Mouse (Mus musculus) cerebellum, postnatal 4 days (tissue): Measurements from ENCODE around the gene Pir.
A peak's percentile ranks its signal among the peaks of the same experiment; 100 is the strongest.

Experiments used
- DNase-seq, 2 experiments: peaks; one replicate each; pipeline ENCODE4 v3.0.0; 2022; ENCODE audit warnings: low spot score in 2 of 2, mixed read lengths in 1 of 2

The Pir gene

DNA sequence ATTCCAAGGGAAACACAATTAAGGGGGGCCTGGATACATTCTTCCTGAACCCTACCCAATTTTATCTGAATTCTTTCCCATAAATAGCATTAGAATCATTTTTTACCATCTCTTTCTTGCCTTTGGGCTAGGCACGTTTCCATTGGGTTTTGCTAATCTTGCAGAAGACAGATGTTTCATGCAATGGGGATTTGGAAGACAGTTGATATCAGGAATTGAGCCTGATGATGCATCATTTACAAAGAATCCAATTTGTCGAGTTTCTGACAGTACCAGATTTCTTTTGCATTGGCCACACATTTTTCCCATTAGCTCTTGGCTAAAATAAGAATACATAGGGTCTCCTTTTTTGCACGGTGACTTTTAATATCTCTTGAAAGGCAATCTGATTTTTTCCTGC is 61.6 kb downstream of the Pir start:
- DNase-seq: no peak

DNA sequence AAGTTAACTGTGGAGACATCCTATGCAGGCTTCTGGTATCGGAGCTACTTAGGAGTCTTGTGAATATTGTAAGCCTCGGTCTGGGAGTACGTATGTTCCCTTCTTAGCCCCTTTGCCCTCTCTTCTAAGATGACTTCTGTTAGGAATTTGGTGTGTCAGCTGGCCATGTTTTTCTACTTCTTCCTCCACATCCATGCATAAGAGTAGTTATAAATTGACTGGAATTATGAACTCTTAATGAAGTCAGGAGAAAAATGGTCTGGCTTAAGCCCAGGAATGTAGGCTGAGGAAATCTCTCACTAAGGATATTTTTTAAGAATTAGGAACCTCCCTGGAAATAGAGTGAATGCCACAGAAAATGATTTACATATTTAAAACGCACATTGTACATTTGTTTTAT is 69.4 kb downstream of the Pir start:
- no peak for DNase-seq

DNA sequence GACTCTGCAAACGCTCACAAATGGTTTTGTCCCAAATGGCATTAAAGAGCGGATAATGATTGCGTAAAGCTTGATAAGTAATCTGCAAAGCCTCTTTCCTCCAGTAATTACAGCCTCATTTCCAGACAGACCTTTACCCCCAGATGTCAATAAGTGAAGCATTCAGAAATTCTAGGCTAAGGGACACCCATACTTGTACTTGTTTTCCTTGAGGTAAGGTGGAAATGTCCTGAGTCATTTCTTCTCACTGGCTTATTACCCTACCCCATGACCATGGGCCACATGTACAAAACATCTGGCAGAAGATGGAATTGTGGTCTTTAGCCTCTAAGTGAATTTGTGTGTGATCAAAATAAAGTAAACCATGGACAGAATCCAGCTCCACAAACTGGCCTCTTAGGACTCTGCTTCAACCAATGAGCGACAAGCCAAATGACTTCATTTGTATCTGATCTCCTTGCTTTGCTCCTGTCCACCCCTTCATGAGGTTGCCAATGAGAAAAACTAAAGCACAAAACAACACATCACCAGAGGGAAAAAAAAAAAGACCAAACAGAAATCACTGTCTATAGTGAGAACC is 76.3 kb downstream of the Pir start:
- DNase-seq: no peak

DNA sequence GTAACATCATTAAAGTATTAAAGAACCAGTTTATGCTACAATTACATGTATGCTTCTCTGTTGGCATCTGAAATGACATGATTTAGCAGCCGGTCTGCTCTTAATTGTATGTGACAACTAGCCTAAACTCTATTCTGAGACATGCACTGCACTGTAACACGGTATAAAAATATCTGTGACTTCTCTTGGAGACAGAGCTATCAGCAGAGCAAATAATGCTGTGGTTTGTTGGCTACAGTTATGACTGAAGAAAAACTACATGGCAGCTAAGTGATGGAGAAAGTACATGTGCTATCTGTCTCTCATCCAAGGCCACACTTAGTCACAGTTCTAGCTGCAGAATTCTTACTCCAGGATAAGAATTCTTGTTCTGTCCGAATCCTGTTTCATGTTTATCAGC is 79.8 kb downstream of the Pir start:
- no peak for DNase-seq

DNA sequence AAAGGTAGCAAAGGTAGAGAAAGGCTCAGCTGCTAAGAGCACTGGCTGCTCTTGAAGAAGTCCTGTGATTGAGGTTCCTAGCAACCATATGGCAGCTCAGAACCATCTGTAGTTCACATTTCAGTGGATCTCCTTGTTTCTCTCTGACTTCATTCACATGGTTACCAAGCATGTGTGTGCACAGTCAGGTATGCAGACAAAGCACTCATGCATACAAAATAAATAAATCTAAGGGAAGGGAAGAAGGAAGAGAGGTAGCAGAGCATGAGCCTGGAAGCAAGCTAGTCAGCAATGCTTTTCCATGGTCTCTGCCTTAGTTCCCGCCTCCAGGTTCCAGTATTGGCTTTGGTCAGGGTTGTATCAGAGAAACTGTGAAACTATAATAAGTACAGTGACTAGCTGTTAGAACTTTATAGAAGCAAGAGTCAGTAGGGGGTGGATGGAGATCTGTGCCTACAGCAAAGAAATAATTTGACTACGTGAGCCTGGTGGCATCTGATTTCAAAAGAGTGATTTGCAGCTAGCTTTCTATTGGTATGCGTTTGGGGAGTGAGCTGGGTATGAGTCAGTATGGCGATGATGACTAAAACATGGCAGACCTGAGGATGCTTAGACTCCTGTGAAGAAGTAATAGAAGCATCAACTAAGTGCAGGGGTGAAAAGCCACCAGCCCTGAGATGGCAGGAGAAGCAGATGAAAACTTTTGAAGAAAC is 96.1 kb downstream of the Pir start:
- no peak for DNase-seq

DNA sequence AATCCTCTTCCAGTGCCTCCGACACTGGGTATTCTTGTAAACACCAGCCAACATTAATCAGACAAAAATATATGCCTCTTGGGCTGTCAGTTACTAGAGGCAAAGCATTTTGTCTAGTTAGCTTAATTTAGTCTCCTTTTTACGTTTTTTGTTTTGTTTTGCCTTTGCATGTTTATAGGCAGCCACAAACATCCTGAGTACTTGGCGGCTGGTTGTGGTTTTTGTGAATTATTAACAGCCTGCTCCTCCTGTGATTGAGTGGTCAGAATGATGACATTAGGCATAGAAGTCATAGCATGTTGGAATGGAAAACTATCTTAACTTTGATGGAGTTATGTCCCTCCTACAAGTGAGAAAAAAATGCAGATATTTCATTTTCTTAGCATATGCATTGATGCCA is 101.4 kb downstream of the Pir start:
- no peak for DNase-seq

DNA sequence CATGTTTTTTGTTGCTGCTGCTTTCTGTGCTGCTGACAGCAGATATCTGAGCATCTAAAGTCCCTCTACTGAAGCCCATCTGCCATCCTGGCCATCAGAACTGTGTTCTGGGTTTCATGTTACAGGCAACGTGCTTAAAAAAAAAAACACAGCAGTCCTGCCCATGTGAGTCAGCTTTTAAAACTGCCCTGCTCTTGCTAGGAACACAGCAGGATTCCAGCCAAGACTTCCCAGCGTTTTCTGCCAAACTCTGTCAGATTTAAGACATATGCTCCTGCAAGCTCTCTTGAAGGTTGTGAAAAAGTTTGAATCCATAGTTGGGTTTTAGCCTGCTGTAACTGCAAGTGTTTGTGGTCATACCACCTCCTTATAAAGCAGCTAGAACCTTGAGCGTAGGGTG is 103.9 kb downstream of the Pir start, which contains the start of gene Vegfd:
Gene Vegfd (plus strand): TSS at position 298 of the 400 bp plus-strand sequence.
- no peak for DNase-seq

DNA sequence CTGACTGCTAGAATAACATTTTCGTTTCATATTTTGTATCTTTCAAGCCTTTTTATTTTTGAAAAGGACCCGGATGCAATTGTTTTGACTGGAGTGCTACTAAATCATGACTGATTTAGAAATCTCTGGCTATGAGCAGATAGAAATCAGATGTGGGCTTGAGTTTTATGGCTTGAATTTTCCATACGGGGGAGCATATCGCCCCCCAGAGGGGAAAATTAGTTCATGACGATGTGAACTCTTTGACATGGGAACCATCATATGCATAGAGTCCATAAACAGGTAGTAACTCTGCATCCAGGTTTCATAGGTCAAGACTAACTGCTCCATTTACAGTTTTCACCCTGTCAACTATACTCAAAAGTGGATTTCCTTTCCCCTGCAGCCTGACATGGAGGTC is 105.4 kb downstream of the Pir start:
- no peak for DNase-seq

DNA sequence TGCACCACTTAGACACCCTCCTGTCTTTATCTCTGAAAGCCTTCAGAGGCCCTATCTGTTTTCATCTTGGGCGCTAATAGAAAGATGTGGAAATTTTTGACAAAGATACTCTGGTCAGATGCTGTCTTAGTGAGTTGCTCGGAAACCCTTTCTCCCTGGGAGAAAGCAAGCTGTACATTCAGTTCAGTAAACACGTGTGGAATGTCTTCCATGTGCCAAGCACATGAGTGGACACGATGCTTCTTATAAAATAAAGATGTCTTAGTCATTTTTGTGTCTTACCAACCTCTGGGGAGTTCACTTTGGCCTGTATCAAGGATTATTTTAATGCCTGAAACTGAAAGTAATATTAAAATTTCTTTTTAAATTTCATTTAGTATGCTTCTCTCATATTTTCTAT is 110.5 kb downstream of the Pir start:
- DNase-seq: no peak

DNA sequence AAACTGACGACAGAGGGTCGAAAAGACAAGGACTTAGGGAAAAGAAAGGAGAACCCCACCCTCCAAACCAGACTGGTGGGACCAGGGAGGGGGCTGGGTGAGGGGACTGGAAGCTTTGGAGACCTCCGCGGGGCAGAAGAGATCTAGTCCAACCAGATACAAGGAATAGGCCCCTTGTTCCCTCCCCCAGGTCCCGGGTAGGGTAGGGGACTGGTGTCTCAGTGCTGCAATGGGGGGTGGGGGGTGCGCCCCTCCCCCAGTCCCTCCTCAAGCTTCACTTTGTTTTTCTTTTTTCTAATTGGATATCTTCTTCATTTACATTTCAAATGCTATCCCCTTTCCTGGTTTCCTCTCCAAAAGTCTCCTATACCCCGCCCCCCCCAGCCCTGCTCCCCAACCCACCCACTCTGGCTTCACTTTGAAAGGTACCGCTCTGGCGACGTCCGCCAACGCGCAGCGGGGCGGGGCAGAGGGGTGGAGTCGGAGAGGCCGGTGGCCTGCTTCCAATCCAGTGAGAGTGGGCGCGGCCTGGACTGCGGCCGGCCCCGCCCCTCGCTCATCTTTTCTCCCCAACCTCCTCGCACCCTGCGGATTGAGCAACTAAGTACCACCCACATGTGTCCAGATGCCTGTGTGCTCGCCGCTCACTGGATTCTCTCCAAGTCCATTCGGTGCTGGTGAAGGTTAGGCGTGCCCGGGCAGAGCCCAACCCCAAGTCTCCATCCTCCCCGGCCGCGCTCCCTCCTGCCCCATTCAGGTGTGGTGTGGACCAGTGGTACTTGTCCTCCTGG is 112.6 kb downstream of the Pir start:
- peak; percentile 43 to 67 for DNase-seq

DNA sequence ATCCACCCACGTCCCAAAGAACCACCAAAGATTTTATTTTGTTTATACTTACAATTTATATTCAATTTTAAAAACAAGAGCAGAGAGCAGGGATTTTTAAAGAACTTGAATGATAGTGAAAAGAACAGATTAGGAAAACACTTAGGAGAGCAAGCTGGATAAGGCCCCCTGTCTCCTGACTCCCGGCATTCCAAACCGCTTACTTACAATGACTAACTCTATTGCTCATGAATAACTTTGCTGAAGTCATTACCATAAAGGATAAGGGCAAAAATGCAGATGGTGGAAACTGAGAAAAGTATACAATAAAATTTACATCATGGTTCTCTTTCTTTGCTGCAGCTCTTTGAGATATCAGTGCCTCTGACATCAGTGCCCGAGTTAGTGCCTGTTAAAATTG is 124.9 kb downstream of the Pir start:
- DNase-seq: no peak

DNA sequence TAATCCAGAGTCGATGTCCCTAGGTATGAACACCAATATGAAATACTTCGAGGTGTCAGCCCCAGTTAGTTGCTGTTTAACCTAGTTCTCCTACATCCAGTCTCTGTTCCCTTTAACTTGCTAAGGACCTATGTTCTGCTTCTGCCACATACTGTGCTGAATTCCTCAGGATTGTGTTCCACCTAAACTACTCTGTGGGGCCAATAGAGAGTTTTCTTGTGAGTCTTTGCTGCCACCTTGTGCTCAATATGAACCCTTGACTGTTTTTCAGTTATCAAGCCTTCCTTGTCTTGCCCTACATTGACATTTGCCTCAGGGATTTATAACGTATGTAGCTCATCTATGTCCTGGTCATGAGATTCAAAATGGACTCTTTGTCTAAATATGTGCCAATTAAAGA is 129.3 kb downstream of the Pir start:
- no peak for DNase-seq

DNA sequence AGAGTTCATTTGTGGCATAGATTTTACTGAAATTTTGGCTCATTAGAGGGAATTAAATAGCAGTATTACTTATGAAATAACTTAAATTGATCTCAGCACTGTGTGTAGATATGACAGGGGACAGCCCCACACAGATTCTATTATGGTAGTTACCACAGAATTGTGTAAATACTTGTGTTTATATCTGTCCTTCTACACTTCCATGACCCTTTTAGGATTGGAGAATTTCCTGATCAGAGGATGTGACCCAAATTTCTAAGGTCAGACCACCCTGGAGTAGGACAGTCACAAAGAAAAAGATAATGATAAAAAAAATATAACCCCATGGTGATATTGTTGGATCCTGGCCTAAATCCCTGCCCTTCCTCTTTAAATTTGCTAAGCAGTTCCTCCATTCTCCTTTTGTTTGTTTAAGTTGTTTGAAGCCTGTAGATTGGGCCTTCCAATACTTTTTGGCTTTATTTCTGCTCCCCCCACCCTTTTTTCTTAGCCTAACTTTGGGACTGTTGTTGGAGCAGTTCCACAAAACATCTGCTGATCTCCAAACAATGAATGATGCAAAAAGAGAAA is 136.0 kb downstream of the Pir start:
- no peak for DNase-seq

DNA sequence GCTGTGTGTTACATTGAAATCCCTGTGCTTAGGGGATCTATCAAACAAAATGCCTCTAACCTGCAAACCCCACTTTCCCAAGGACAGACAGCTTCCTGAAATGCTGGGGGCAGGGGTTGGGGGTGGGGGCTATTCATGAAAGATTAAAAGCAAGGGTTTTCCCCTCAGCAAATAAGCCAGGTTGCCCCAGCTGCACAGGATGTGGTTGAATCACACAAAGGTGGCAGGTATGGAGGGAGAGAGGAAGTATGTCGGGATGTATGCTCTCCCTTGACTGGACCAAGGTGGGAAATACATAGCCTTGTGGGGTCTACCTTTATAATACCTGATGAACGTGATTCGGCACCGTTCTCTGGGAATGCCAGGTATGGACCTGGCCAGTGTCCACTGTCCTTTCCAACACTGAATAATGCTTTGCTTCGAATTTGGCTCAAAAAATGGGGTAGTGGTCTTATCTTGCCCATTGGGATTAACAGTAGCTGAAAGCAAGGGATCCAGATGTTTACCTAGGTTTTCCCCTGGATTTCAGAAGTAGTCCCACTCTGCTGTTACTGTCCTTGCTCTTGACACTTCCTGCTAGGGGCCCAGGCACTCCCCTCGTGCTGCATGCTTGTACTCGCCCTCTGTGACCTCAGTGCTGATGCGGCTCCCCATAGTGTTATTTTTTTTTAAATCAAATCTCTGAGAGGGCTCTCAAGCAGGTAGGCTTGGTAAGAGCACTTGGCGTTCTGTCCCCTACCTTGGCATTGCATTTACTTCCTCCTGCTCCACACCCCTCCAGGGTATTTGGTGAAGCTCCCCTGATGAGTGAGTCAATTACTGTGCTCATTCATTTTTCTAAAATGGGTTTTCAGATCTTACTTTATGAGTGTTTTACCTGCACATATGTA is 137.2 kb downstream of the Pir start:
- no peak for DNase-seq

DNA sequence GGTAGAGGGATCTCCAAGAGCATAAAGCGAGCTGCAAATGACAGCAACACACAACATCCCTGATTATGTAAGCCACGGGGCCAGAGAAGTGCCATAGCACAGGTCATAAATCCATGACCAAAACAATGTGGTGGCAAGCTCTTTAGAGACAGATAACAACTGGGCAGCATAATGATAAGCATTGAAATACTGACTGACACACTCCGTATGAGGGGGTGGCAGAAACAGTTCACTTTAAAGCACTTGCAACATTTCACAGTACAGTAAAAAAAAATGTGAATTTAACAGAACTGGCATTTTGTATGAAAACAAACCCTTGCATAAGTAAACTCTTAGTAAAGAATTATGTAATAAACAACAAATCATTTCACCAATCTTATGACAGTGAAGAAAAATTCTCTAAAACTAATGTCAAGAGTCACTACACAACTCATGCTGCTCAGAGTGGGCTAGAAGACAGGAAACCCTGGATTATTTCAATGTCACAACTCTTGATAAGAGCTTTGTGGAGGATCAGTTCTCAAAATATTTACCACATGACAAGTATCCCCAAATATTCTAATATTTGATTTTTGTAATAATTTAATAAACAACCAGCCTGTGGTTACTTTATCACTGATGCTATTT is 139.2 kb downstream of the Pir start:
- DNase-seq: no peak

DNA sequence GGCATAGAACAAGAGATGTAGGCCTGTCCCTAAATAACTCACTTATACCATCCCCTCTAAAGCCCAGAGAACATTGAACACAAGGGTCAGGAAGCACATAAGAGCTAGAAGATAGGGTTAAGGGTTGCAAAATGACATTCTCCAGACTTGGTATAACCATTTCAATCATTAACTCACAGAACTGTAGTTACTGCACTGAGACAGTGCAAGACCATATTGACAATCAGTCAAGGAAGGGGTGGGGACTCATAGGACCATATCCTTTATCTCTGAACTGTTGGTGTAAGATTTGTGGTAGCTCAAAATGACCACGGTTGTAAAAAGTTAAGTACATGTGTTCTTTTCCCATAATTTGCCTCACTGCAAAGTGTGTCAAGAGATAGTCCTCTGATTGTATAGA is 141.4 kb downstream of the Pir start:
- no peak for DNase-seq

DNA sequence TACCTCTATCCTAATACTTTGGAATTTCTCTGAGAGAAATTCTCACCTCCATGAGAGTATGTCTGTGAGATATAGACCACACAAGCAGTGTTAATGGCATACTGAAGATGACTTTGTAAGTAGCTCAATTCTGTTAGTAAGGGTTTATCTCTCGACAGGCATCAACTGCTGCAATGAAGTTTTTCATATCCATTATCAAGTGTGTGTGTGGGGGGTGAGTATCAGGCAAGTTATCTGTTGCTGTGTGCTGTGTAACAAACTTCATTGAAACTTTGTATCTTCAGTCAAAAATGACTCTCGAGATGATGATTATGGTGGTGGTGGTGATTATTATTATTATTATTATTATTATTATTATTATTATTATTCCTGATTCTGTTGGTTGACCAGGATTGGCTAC is 147.6 kb downstream of the Pir start:
- DNase-seq: no peak

DNA sequence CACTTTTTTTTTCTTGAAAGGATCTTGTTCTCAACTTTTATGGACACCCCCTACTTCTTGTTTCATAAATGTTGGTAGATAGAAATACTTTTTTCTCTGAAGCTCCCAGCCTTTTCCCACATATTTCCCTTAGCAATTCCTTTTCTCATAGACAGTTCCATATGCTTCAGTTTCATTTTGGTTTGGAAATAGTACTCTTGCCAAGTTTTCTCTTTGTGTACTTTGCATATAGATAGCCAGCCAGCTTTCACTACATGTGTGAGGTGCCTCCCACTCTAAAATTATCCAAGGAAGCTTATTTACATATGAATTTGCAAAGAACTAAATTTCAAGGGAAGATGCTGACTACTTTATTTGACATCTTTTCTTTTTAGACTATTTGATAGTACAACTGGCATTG is 148.8 kb downstream of the Pir start:
- no peak for DNase-seq

DNA sequence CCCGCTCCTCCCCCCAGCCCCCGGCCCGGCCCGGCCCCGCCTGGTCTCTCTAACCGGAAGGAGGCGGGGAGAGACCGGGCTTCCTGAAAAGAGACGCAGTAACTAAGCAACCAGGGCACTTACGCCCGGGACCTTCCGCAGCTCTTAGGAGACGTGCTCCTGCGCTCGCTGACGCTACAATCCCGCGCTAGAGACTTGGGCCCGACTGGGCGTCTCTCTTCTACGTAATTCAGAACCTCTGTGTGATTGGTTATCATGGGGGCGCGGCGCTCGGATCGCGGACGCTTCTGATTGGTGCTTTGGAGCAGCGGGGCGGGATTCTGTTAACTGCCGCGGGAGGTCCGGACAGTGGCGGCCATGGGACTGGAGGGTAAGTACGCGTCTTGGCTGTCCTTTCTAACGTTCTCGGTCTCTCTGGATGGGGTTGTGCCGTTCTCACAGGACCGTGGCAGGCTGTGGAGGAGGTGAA is 150.3 kb downstream of the Pir start, which contains the start of gene Piga:
Gene Piga (plus strand): TSS at position 317 of the 469 bp plus-strand sequence.
- DNase-seq: peak; percentile 75 to 81

DNA sequence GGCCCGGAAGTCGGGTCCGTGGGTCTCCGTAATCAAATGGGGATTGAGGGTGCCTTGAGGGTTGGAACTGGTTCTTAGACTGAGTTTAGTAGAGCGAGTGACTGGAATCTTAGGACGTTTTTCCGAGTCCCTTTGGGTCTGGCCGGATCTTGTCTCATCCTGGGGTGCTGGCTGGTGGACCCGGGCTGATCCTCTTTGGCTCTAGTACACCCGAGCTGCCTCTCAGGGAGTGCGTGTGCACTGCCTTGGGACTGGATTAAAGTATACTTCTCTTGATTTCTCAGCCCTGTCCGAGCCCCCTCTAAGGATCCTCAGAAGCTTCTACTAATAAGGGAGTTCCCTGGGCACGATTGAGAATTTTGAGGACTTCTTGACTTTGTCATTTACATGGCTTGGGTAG is 150.8 kb downstream of the Pir start:
- DNase-seq: no peak

DNA sequence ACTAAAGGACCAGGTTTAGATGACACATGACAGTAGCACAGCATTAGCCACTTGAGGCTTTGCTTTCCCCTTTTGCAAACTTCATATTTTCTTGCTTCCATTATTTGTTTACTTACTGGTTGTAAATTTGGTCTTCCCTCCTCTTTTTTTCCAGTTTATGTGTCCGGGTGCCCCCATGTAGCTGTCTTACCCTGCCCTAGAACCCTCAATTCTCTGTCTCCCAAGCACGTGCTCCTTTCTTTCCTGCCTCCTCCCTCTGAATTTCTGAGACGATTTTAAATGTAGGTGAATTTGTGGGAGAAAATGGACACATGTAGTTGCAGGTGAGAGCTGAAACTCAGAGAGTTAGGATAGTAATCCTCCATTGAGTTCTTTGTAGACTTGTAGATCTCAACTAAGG is 151.3 kb downstream of the Pir start:
- no peak for DNase-seq
